Mouse (Mus musculus) ES-E14 (cell line): ENCODE measurements at regions not wholly inside any gene's neighbourhood (a gene's known extent, or its start where the extent isn't known, plus 50 kb on each side); places are given as distances from the start of the nearest gene placed in this dataset.

Source experiments
- CHD2 ChIP-seq: IDR thresholded peaks from 2 replicates; pipeline ENCODE4 v1.6.1; 2014; ENCODE audit warnings: mild to moderate bottlenecking, low read depth, low read length, inconsistent platforms
- HCFC1 ChIP-seq: IDR thresholded peaks from 2 replicates; pipeline ENCODE4 v1.6.1; 2012; ENCODE audit warnings: low read length, inconsistent platforms, borderline replicate concordance; ENCODE audit not compliant: insufficient read depth
- ZC3H11A ChIP-seq: IDR thresholded peaks from 2 replicates; pipeline ENCODE4 v1.6.1; 2012; ENCODE audit warnings: low read depth, mild to moderate bottlenecking, inconsistent platforms, low read length, borderline replicate concordance
- ZNF384 ChIP-seq: IDR thresholded peaks from 2 replicates; pipeline ENCODE4 v1.6.1; 2012; ENCODE audit warnings: low read depth, low read length, inconsistent platforms

GRCm38 (mm10) chr17:14522011-14522410 lies 172.0 kb downstream of the Thbs2 start:
- TF ChIP-seq HCFC1 (no peak), CHD2 (no peak), ZC3H11A (no peak), ZNF384 (no peak)
